Mouse (Mus musculus): Measurements from ENCODE around the gene Zfp940. TPM values are rescaled to one million over a fixed set of nuclear protein-coding genes. Genes with fewer than 3 reads are reported as not detected.

The Zfp940 gene
- 1.9 and 2.1 TPM in 2 replicates for polyA plus RNA-seq (2015; fragmentation: Nextera tagmentation; extraction: Ambion mirVana)

DNA sequence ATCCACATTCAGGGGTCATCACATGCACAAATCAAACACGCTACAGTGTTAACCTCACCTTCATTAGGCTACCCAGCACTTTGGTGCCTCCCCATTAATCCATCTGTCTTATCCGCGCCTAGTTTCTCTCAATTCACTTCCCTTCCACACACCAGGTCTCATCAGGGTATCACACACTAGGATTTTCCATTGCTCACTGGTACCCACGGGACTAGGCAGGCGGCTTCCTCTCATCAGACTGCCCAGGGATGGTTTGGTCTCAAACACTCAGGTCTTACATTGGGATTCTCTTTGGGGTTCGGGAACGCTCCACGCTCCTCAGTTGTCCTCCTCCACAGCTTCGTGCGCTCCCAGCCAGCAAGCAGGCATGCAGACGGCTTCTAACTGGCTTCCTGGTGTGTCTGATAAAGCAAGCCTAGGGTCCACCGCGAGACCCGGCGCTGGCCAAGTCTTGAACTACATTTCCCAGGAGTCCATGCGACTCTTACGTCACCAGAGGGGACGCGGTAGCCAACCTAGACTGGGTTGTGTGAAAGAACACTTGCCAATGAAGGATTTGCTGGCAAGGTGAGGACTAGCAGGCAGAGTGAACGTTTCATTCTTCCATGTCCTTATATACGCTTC, at the start of gene Zfp940:
Gene Zfp940, minus strand, starts transcription at position 451 of the 624 bp plus-strand sequence.

DNA sequence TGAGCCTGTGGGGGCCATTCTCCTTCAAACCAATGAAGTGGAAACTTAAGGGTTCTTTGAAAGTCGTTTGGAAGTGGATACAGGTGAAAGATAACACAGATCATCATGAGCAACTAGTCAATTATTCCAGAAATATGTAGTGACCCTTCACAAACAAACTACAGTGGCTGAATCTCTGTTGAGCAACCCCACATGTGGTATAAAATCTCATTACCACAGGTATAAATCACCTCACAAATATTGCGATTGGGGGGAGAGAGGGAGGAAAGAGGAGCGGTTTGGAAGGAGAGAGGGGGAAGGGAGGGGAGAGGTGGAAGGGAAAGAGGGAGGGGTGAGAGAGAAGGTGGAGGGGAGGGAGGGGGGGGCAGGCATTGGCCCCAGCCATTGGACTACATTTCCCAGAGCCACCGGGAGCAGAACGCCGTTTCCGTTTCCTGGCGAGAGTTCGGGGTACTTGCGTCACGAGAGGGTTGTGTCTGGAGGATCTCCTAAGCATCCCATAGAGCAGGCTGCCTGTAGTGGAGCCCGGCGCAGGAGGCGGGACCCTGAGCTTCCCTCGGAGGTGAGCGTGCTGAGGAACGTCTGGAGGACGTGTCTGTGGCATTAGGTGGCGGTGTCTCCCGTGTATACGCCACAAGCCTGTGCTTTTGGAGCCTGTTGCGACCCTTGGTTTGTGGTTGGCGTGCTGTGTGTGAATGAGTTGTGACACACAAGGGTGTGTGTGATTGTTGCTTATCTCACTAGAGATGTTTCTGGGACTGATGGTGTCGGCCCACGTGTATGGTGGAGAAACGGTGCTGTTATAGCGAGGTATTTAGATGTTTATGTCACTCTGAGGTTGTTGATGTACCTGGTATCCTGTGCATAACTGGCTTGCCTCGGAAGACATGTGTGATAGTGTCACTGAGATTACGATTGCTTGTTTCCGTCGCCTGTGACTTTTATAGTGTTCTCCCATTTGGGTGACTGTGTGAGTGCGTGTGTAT, 6.4 kb upstream of the Zfp940 start, which contains the start of gene Zfp420:
Gene Zfp420, plus strand, starts transcription at position 448 of the 986 bp plus-strand sequence.

GRCm38 (mm10) chr7:29815910-29816429, 37.5 kb downstream of the Zfp940 start, which contains the start of gene Zfp790:
Gene Zfp790, plus strand, starts transcription at chr7:29816114.

GRCm38 (mm10) chr7:29783871-29784551, 69.5 kb downstream of the Zfp940 start, which contains the start of gene Zfp30:
Gene Zfp30, plus strand, starts transcription at chr7:29783998.

Other genes with a start within 250 kb of the Zfp940 start
- gene Catsperg2, start 126.6 kb downstream of the Zfp940 start, polyA plus RNA-seq (2015; fragmentation: Nextera tagmentation; extraction: Ambion mirVana), result 0.12 TPM in 1 of 2 replicates, not detected in the other
- 4.7 and 6.3 TPM in 2 replicates for gene Zfp84, start 85.1 kb downstream of the Zfp940 start, polyA plus RNA-seq (2015; fragmentation: Nextera tagmentation; extraction: Ambion mirVana)
- gene Zfp30, start 69.7 kb downstream of the Zfp940 start, polyA plus RNA-seq (2015; fragmentation: Nextera tagmentation; extraction: Ambion mirVana), result 5.0 and 5.4 TPM in 2 replicates
- gene Zfp790, start 37.6 kb downstream of the Zfp940 start, polyA plus RNA-seq (2015; fragmentation: Nextera tagmentation; extraction: Ambion mirVana), result 6.9 and 8.6 TPM in 2 replicates
- gene Zfp420, start 6.3 kb upstream of the Zfp940 start, polyA plus RNA-seq (2015; fragmentation: Nextera tagmentation; extraction: Ambion mirVana), result 2.2 and 3.1 TPM in 2 replicates
- gene Zfp27, start 52.9 kb upstream of the Zfp940 start, polyA plus RNA-seq (2015; fragmentation: Nextera tagmentation; extraction: Ambion mirVana), result 4.8 and 6.3 TPM in 2 replicates
- 4.1 and 4.2 TPM in 2 replicates for gene Zfp383, start 54.6 kb upstream of the Zfp940 start, polyA plus RNA-seq (2015; fragmentation: Nextera tagmentation; extraction: Ambion mirVana)
- gene Zfp74, start 100.4 kb upstream of the Zfp940 start, polyA plus RNA-seq (2015; fragmentation: Nextera tagmentation; extraction: Ambion mirVana), result 5.6 and 8.2 TPM in 2 replicates
- 3.0 and 3.1 TPM in 2 replicates for gene Zfp568, start 130.3 kb upstream of the Zfp940 start, polyA plus RNA-seq (2015; fragmentation: Nextera tagmentation; extraction: Ambion mirVana)
- 3.5 and 4.4 TPM in 2 replicates for gene Zfp14, start 197.7 kb upstream of the Zfp940 start, polyA plus RNA-seq (2015; fragmentation: Nextera tagmentation; extraction: Ambion mirVana)
- gene Zfp82, start 219.2 kb upstream of the Zfp940 start, polyA plus RNA-seq (2015; fragmentation: Nextera tagmentation; extraction: Ambion mirVana), result 1.8 and 2.3 TPM in 2 replicates
- 0.74 and 0.83 TPM in 2 replicates for gene Gm26920, start 236.7 kb upstream of the Zfp940 start, polyA plus RNA-seq (2015; fragmentation: Nextera tagmentation; extraction: Ambion mirVana)
- 3.9 and 5.6 TPM in 2 replicates for gene Zfp566, start 236.9 kb upstream of the Zfp940 start, polyA plus RNA-seq (2015; fragmentation: Nextera tagmentation; extraction: Ambion mirVana)
- 47.3 and 47.5 TPM in 2 replicates for gene Zfp260, start 241.1 kb upstream of the Zfp940 start, polyA plus RNA-seq (2015; fragmentation: Nextera tagmentation; extraction: Ambion mirVana)

Measured in adrenal gland, postnatal 0 days (tissue).